Mouse (Mus musculus) heart, postnatal 0 days (tissue): ENCODE data around the gene Syvn1.

Source experiments
- CTCF ChIP-seq: IDR thresholded peaks from 2 replicates; pipeline ENCODE4 v1.5.1; 2016; ENCODE audit warnings: antibody characterized with exemption, control low read depth, low read depth
- EP300 ChIP-seq: IDR thresholded peaks from 2 replicates; pipeline ENCODE4 v1.6.1; 2016; ENCODE audit warnings: antibody characterized with exemption, low read depth

GRCm38 (mm10) chr19:6007013-6007412 lies 39.4 kb upstream of the Syvn1 start:
- TF ChIP-seq EP300 (no peak), CTCF (no peak)
